Mouse (Mus musculus): Measurements from ENCODE around the gene Trp53i13. TPM values are rescaled to one million over a fixed set of nuclear protein-coding genes. Genes with fewer than 3 reads are reported as not detected.

Trp53i13 gene
- total and polyA plus RNA-seq, 3 experiments, result 8.3 to 14.2 (median 9.8) TPM

- TF ChIP-seq CTCF (IDR thresholded peaks at IDR 0.05) (no peak), EP300 (IDR thresholded peaks at IDR 0.05; ENCODE audit: insufficient read depth, low read depth, low read length) (no peak), POLR2A (IDR thresholded peaks at IDR 0.05; ENCODE audit: insufficient read depth, low read depth, low read length) (no peak)
- Histone ChIP-seq H3K9ac (ENCODE audit: low read depth, low read length) (no peak overlapping the region), H3K27ac (peak overlapping the region; percentile 96), H3K27me3 (ENCODE audit: control insufficient read depth, insufficient read depth, low read length) (no peaks in the 10 kb centered on the region), H3K79me2 (replicated peaks; ENCODE audit: control insufficient read depth, insufficient read depth, low read length) (peaks cover 8% of the 10 kb centered on the region), H3K36me3 (ENCODE audit: control insufficient read depth, insufficient read depth, low read length) (no peaks in the 10 kb centered on the region; the same call in none of the 2 replicates), H3K4me1 (ENCODE audit: control insufficient read depth, insufficient read depth, low read length) (peaks cover 33% of the 10 kb centered on the region), H3K4me3 (no peak overlapping the region)
- intact Hi-C loops (cut with DNase I), result loop anchor here (10.0 kb wide), 2 partner anchors 281 to 309 kb away; partner anchors contain the start of gene Ssh2
- DNase-seq, result no peak
These were observed 20.3 kb downstream of the Trp53i13 start for GRCm38 (mm10) chr11:77495507-77495906.

DNA sequence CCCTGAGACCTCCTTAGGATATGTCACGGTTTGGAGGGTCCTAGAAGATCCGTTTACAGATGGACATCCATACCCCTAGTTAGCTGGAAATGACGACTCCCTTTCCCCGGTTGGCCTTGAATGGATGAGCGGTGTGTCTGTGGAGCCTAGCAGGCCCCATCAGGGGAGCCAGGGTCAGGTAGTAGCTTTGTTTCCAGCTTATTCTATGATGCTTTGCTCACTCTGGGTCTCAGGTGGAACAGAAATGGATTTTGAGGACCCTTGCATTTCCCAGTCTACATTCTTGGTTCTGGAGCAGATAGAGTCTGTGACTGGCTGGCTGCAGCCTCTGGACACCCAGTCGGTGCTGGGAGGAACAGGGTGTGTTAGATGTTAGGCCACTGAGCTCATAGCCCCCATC lies 21.0 kb downstream of the Trp53i13 start:
- Histone ChIP-seq H3K79me2 (replicated peaks; ENCODE audit: control insufficient read depth, insufficient read depth, low read length) (peaks cover 7% of the 10 kb centered on the region), H3K4me1 (ENCODE audit: control insufficient read depth, insufficient read depth, low read length) (peaks cover 34% of the 10 kb centered on the region), H3K4me3 (peak overlapping the region; percentile 61), H3K27me3 (ENCODE audit: control insufficient read depth, insufficient read depth, low read length) (no peaks in the 10 kb centered on the region), H3K9ac (ENCODE audit: low read depth, low read length) (peak overlapping the region; percentile 93), H3K27ac (peak overlapping the region; percentile 90), H3K36me3 (ENCODE audit: control insufficient read depth, insufficient read depth, low read length) (no peaks in the 10 kb centered on the region; the same call in none of the 2 replicates)
- no peak for DNase-seq
- 43% methylated on average over 6 of the region's 6 CpGs for WGBS
- intact Hi-C loops (cut with DNase I), result loop anchor here (5.0 to 10.0 kb wide), 3 partner anchors 113 to 310 kb away; partner anchors contain the start of genes Ssh2 and Taok1
- TF ChIP-seq EP300 (IDR thresholded peaks at IDR 0.05; ENCODE audit: insufficient read depth, low read depth, low read length), result no peak
- TF ChIP-seq POLR2A (IDR thresholded peaks at IDR 0.05; ENCODE audit: insufficient read depth, low read depth, low read length), result no peak
- TF ChIP-seq CTCF (IDR thresholded peaks at IDR 0.05), result no peak

- no peak for DNase-seq
- Histone ChIP-seq H3K36me3 (ENCODE audit: control insufficient read depth, insufficient read depth, low read length) (no peaks in the 10 kb centered on the region; the same call in none of the 2 replicates), H3K27ac (peak overlapping the region; percentile 90), H3K27me3 (ENCODE audit: control insufficient read depth, insufficient read depth, low read length) (no peaks in the 10 kb centered on the region), H3K79me2 (replicated peaks; ENCODE audit: control insufficient read depth, insufficient read depth, low read length) (peaks cover 7% of the 10 kb centered on the region), H3K4me3 (peak overlapping the region; percentile 61), H3K9ac (ENCODE audit: low read depth, low read length) (peak overlapping the region; percentile 93), H3K4me1 (ENCODE audit: control insufficient read depth, insufficient read depth, low read length) (peaks cover 34% of the 10 kb centered on the region)
- WGBS, result 14% methylated on average over 4 of the region's 4 CpGs
- TF ChIP-seq EP300 (IDR thresholded peaks at IDR 0.05; ENCODE audit: insufficient read depth, low read depth, low read length) (no peak), CTCF (IDR thresholded peaks at IDR 0.05) (no peak), POLR2A (IDR thresholded peaks at IDR 0.05; ENCODE audit: insufficient read depth, low read depth, low read length) (no peak)
- intact Hi-C loops (cut with DNase I), result loop anchor here (5.0 to 10.0 kb wide), 3 partner anchors 113 to 310 kb away; partner anchors contain the start of genes Ssh2 and Taok1
These were observed 21.5 kb downstream of the Trp53i13 start for GRCm38 (mm10) chr11:77494344-77494676.

DNA sequence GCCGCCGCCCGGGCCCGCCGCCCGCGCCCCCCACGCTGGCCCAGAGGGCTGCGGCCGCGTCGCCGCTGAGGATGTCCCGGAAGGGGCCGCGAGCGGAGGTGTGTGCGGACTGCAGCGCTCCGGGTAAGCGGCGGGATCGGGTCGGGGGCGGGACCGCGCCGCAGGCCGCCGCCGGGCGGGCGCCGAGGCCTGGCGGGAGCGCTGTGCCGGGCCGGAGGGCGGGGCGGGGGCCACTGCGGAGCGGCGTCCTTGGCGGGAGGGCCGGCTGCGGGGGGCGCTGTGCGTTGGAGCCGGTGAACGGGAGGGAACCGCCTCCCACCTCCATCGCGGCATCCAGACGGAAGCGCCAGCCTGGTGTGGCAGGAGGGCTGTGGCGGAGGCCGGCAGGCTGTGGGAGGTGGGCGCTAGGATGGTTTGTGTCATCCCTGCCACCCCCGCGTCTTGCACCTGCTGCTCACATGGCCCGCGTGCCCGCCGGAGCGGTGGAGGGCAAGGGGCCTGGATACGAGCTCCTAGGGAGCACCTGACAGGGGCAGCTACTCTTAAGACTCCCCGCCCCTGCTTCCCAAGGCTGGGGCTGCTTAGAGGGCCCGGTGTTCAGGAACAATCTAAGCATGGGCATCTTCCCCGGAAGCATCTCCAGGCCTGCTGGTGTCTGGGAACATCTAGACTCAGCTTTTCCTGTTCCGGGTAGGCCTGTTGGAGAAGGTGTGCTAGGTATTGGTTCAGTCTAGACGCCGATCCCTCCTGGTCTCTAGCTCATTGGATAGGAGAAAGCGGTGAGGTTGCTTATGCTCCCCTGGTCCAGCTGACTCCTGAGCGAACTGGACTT lies 22.1 kb downstream of the Trp53i13 start, which contains the start of gene Git1:
Git1 (plus strand) TSS at position 51 of the 832 bp plus-strand sequence.
- Histone ChIP-seq H3K36me3 (ENCODE audit: control insufficient read depth, insufficient read depth, low read length) (no peaks in the 10 kb centered on the region; the same call in none of the 2 replicates), H3K79me2 (replicated peaks; ENCODE audit: control insufficient read depth, insufficient read depth, low read length) (peaks cover 7% of the 10 kb centered on the region), H3K27me3 (ENCODE audit: control insufficient read depth, insufficient read depth, low read length) (no peaks in the 10 kb centered on the region), H3K4me3 (peak within 1 kb of the TSS; percentile 71), H3K4me1 (ENCODE audit: control insufficient read depth, insufficient read depth, low read length) (peaks cover 32% of the 10 kb centered on the region), H3K9ac (ENCODE audit: low read depth, low read length) (peak within 1 kb of the TSS; percentile 93), H3K27ac (peak within 1 kb of the TSS; percentile 96)
- TF ChIP-seq CTCF (IDR thresholded peaks at IDR 0.05) (0 out of 2 replicates have a peak, but pooled peaks have one; percentile 10), POLR2A (IDR thresholded peaks at IDR 0.05; ENCODE audit: insufficient read depth, low read depth, low read length) (no peak)
- intact Hi-C loops (cut with DNase I), result loop anchor here (2.0 to 10.0 kb wide), 4 partner anchors 114 to 311 kb away; partner anchors contain the start of genes Ssh2 and Taok1
- peak; percentile 71 to 74 for DNase-seq
- WGBS, result 2% methylated on average over 73 of the region's 74 CpGs

- intact Hi-C loops (cut with DNase I), result loop anchor here (2.0 to 10.0 kb wide), 4 partner anchors 114 to 312 kb away; partner anchors contain the start of genes Ssh2 and Taok1
- peaks cover 26% of the 10 kb centered on the region for H3K4me1 ChIP-seq (ENCODE audit: control insufficient read depth, insufficient read depth, low read length)
- peak overlapping the region; percentile 71 for H3K4me3 ChIP-seq
- 2% methylated on average over 29 of the region's 32 CpGs for WGBS
- H3K27me3 ChIP-seq (ENCODE audit: control insufficient read depth, insufficient read depth, low read length), result no peaks in the 10 kb centered on the region
- H3K79me2 ChIP-seq (replicated peaks; ENCODE audit: control insufficient read depth, insufficient read depth, low read length), result peaks cover 7% of the 10 kb centered on the region
- peak; percentile 96 to 97 for DNase-seq
- peak overlapping the region; percentile 80 for H3K9ac ChIP-seq (ENCODE audit: low read depth, low read length)
- H3K27ac ChIP-seq, result peak overlapping the region; percentile 96
- TF ChIP-seq EP300 (IDR thresholded peaks at IDR 0.05; ENCODE audit: insufficient read depth, low read depth, low read length) (peak; percentile 61; the same call in 1 of the 2 replicates), CTCF (IDR thresholded peaks at IDR 0.05) (peak; percentile 50), POLR2A (IDR thresholded peaks at IDR 0.05; ENCODE audit: insufficient read depth, low read depth, low read length) (peak; percentile 73)
- H3K36me3 ChIP-seq (ENCODE audit: control insufficient read depth, insufficient read depth, low read length), result no peaks in the 10 kb centered on the region; the same call in none of the 2 replicates
These were observed 22.9 kb downstream of the Trp53i13 start for GRCm38 (mm10) chr11:77492911-77493332.

Measured in heart, adult 2 months (tissue).